Mouse (Mus musculus) cerebellum, adult 9-11 months (tissue): ENCODE data around the gene Itih4.

Experiments
- DNase-seq: peaks from one replicate; pipeline ENCODE4 v3.0.0; 2022

Gene Itih4

GRCm38 (mm10) chr14:30880251-30880650, 6.0 kb upstream of the Itih4 start:
- DNase-seq = no peak

- peak; percentile 57 for DNase-seq
Measured at GRCm38 (mm10) chr14:30880811-30881717, 5.2 kb upstream of the Itih4 start.

- DNase-seq = peak; percentile 70
Measured at GRCm38 (mm10) chr14:30881718-30882108, 4.6 kb upstream of the Itih4 start.

GRCm38 (mm10) chr14:30885298-30885697, 978 bp upstream of the Itih4 start:
- DNase-seq = no peak

GRCm38 (mm10) chr14:30888271-30888732, 2.0 kb downstream of the Itih4 start:
- peak; percentile 75 for DNase-seq

- DNase-seq = no peak
Measured at GRCm38 (mm10) chr14:30899972-30900371, 13.7 kb downstream of the Itih4 start.

- DNase-seq = no peak
Measured at GRCm38 (mm10) chr14:30902628-30903027, 16.4 kb downstream of the Itih4 start.

GRCm38 (mm10) chr14:30903036-30903435, 16.8 kb downstream of the Itih4 start:
- no peak for DNase-seq

GRCm38 (mm10) chr14:30904307-30904706, 18.0 kb downstream of the Itih4 start:
- no peak for DNase-seq

GRCm38 (mm10) chr14:30906001-30906400, 19.7 kb downstream of the Itih4 start:
- DNase-seq = no peak

GRCm38 (mm10) chr14:30907814-30908265, 21.6 kb downstream of the Itih4 start:
- DNase-seq = no peak

- DNase-seq = no peak
Measured at GRCm38 (mm10) chr14:30911141-30911540, 24.9 kb downstream of the Itih4 start.

- DNase-seq = no peak
Measured at GRCm38 (mm10) chr14:30912641-30913040, 26.4 kb downstream of the Itih4 start.

- no peak for DNase-seq
Measured at GRCm38 (mm10) chr14:30913404-30913803, 27.1 kb downstream of the Itih4 start.

GRCm38 (mm10) chr14:30916516-30916915, 30.2 kb downstream of the Itih4 start:
- no peak for DNase-seq

GRCm38 (mm10) chr14:30922053-30922670, 35.9 kb downstream of the Itih4 start:
- DNase-seq = no peak

- DNase-seq = peak; percentile 35
Measured at GRCm38 (mm10) chr14:30923375-30924105, 37.3 kb downstream of the Itih4 start, which contains the start of gene Itih3. Itih3 (minus strand) TSS chr14:30923760.

- no peak for DNase-seq
Measured at GRCm38 (mm10) chr14:30925492-30925891, 39.2 kb downstream of the Itih4 start.

- DNase-seq = no peak
Measured at GRCm38 (mm10) chr14:30930386-30930785, 44.1 kb downstream of the Itih4 start.

GRCm38 (mm10) chr14:30933351-30933750, 47.1 kb downstream of the Itih4 start:
- no peak for DNase-seq

GRCm38 (mm10) chr14:30942254-30942653, 56.0 kb downstream of the Itih4 start:
- no peak for DNase-seq

GRCm38 (mm10) chr14:30943038-30943437, 56.8 kb downstream of the Itih4 start, which contains the start of gene Itih1:
Itih1 (minus strand) TSS chr14:30943289.
- no peak for DNase-seq
